7 mouse cellular contexts compared by ENCODE assay signal in genomic region chr12:35331303-35331702, GRCm38 (mm10).
A peak's percentile ranks its signal among the peaks of the same experiment; 100 is the strongest.
DNase-seq lines count a peak whose midpoint lies in the region; ATAC-seq and TF ChIP-seq lines count a peak whose summit lies in the region.

No protein-coding gene starts in this region.

- no peak overlapping the region for H3K4me2 ChIP-seq in lung, embryonic 14.5 days
- H3K4me2 ChIP-seq in embryonic facial prominence, embryonic 11.5 days (ENCODE audit: low read depth, low read length), result no peak overlapping the region

- no peaks in the 10 kb centered on the region for H3K36me3 ChIP-seq in lung, embryonic 14.5 days (ENCODE audit: insufficient read depth)
- no peaks in the 10 kb centered on the region for H3K36me3 ChIP-seq in embryonic facial prominence, embryonic 11.5 days (replicated peaks; ENCODE audit: control insufficient read depth, insufficient read depth, low read depth, low read length)

- no peak overlapping the region for H3K4me3 ChIP-seq in lung, embryonic 14.5 days (ENCODE audit: low read depth, low read length)
- H3K4me3 ChIP-seq in embryonic facial prominence, embryonic 11.5 days (ENCODE audit: low read depth, low read length), result no peak overlapping the region

- H3K27me3 ChIP-seq in lung, embryonic 14.5 days (ENCODE audit: insufficient read depth, low read length), result no peaks in the 10 kb centered on the region
- H3K27me3 ChIP-seq in embryonic facial prominence, embryonic 11.5 days (ENCODE audit: control insufficient read depth, insufficient read depth, low read length), result no peaks in the 10 kb centered on the region

- no peaks in the 10 kb centered on the region for H3K9me3 ChIP-seq in lung, embryonic 14.5 days (ENCODE audit: low read depth, low read length)
- H3K9me3 ChIP-seq in embryonic facial prominence, embryonic 11.5 days (replicated peaks; ENCODE audit: control insufficient read depth, low read length), result no peaks in the 10 kb centered on the region

- peak; percentile 61 for TF ChIP-seq CTCF in lung, embryonic 14.5 days (IDR thresholded peaks at IDR 0.05; ENCODE audit: low read depth)

- H3K4me1 ChIP-seq in lung, embryonic 14.5 days (ENCODE audit: insufficient read depth), result no peaks in the 10 kb centered on the region
- H3K4me1 ChIP-seq in embryonic facial prominence, embryonic 11.5 days (ENCODE audit: control insufficient read depth, insufficient read depth, low read length), result no peaks in the 10 kb centered on the region

- no peak overlapping the region for H3K9ac ChIP-seq in lung, embryonic 14.5 days
- no peak overlapping the region for H3K9ac ChIP-seq in embryonic facial prominence, embryonic 11.5 days (replicated peaks; ENCODE audit: low read length)

- no peak overlapping the region for H3K27ac ChIP-seq in lung, embryonic 14.5 days (ENCODE audit: low read depth)
- no peak overlapping the region for H3K27ac ChIP-seq in embryonic facial prominence, embryonic 11.5 days (replicated peaks; ENCODE audit: low read depth, low read length)

- DNase-seq in lung, embryonic 14.5 days, result no peak
- DNase-seq in lung, postnatal 14 days, result no peak
- DNase-seq in NIH3T3 (ENCODE audit: low read depth), result peak; percentile 32
- peak; percentile 35 for DNase-seq in embryonic facial prominence, embryonic 11.5 days (ENCODE audit: low spot score)
- DNase-seq in thymus, postnatal 0 days (ENCODE audit: low spot score), result peak; percentile 64
- DNase-seq in cerebellum, adult 8-10 months, result no peak
- DNase-seq in layer of hippocampus, adult 9-10 months (ENCODE audit: low spot score), result no peak

- WGBS in lung, embryonic 14.5 days, result 86% methylated on average over 3 of the region's 3 CpGs
- 99% methylated on average over 3 of the region's 3 CpGs for WGBS in embryonic facial prominence, embryonic 11.5 days

- ATAC-seq in lung, embryonic 14.5 days (ENCODE audit: insufficient read depth), result no peak
- no peak for ATAC-seq in embryonic facial prominence, embryonic 11.5 days (replicated peaks; ENCODE audit: insufficient number of reproducible peaks, low FRiP score, low TSS enrichment, low read depth)

Comparison
In these comparisons a context has a peak if more than half of its experiments do, and no peak if none do; other contexts are left out.
1. DNase-seq: peak in NIH3T3 (single experiment), embryonic facial prominence, embryonic 11.5 days (single experiment) and thymus, postnatal 0 days (single experiment); none in lung, embryonic 14.5 days (single experiment), lung, postnatal 14 days (single experiment), cerebellum, adult 8-10 months (single experiment) and layer of hippocampus, adult 9-10 months (single experiment).